1 mouse cellular context compared by ENCODE assay signal in the genomic region with DNA sequence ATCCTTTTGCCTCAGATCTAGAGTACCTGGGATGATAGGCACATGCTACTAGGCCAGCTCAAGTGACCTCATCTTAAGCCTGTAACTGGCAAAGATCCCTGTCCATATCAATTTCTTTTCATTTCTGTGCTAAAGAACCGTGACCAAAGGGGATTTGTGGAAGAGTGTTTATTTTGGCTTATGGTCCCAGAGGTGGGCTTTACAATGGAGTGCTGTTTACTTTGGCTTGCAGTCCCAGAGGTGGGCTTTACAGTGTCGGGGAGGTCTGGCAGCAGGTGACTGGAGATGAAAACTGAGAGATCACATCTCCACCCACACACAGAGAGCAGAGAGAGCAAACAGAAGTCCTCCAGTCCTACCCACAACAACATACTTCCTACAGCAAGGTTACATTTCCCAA.
TF ChIP-seq lines count a peak whose summit lies in the region.

No protein-coding gene starts in this region.

TF ChIP-seq in myocyte, 11 proteins besides CTCF, POLR2A, EP300 and RAD21:
- no peak for TF ChIP-seq MYOD1 (IDR thresholded peaks at IDR 0.05; ENCODE audit: control insufficient read depth in 1 of 3, insufficient read length in 2 of 3, low read depth in 2 of 3)
- no peak for TF ChIP-seq E2F4 (IDR thresholded peaks at IDR 0.05; ENCODE audit: insufficient read depth)
- TF ChIP-seq REST (IDR thresholded peaks at IDR 0.05; ENCODE audit: insufficient read depth, insufficient read length) = no peak
- TF ChIP-seq TCF3 (IDR thresholded peaks at IDR 0.05; ENCODE audit: insufficient read length, low read depth) = no peak
- TF ChIP-seq TCF12 (IDR thresholded peaks at IDR 0.05; ENCODE audit: insufficient read depth, poor library complexity, severe bottlenecking) = no peak
- TF ChIP-seq SRF (IDR thresholded peaks at IDR 0.05; ENCODE audit: control insufficient read depth, insufficient read length, low read depth) = no peak
- no peak for TF ChIP-seq CEBPB (IDR thresholded peaks at IDR 0.05; ENCODE audit: insufficient read depth, poor library complexity, severe bottlenecking)
